Mouse (Mus musculus): ENCODE data around the gene Ptprs.

The Ptprs gene

DNA sequence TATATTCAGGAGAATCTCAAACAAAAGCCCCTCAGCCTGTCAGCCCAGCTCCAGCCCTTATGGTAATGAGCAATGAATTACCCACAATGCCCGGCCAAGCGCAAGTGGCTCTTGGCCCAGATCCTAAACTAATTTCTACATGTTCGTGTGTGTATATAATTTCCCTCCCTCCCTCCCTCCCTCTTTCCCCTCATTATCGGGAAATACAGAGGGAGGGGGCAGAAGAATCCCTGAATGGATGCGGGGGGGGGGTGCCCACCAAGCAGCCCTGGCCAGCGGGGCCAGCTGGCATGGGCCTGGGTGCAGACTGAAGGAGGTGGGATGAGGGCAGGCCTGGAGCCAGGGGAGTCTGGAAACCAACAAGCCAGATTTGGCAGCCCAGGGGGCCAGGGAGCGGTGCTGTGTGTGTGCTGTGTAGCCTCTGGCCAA is 8.8 kb downstream of the Ptprs start:
- DNase-seq (ENCODE audit: low read depth) = no peak

- no peak for DNase-seq (ENCODE audit: low read depth)
These were observed 9.5 kb downstream of the Ptprs start for GRCm38 (mm10) chr17:56466747-56467146.

DNA sequence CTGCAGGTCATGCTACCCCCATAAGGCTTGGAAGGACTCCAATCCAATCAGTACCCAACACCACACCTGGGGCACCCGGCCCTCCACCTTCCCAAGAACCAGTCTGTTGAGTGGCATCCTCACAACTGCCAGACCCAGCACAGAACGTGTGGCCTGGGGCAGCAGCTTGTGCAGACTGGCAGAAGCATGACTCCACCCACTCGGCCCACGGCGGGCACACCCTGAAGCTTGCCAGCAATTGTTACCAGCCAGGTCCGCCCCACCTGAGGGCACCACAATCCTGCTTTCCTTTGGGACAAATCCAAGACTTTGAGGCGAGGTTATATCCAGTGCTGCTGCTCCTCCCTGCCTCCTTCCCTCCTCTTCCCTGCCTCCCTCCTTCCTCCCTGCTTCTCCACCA is 11.5 kb downstream of the Ptprs start:
- DNase-seq (ENCODE audit: low read depth) = no peak

- DNase-seq (ENCODE audit: low read depth) = no peak
These were observed 11.9 kb downstream of the Ptprs start for GRCm38 (mm10) chr17:56464345-56464744.

DNA sequence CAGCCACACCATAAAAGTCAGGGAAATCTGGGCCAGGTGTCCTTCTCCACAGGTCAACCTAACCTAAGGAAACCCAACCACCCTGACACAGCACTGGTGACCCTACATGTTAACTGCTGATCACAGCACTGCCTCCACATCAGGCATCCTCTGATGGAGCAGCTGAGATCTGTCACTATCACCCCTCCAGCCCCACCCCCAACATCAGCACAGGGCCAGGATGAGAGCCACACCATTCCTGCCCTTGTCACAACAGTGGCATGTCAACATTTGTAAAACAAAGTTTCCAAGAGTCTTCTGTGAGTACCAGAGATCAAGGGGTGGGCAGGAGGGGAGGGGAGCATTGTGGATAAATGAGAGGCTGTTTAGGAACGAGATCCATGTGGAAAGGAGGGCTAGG is 12.8 kb downstream of the Ptprs start:
- DNase-seq (ENCODE audit: low read depth) = no peak

GRCm38 (mm10) chr17:56462835-56463455 is 13.3 kb downstream of the Ptprs start:
- no peak for DNase-seq (ENCODE audit: low read depth)

GRCm38 (mm10) chr17:56461771-56462743 is 14.2 kb downstream of the Ptprs start:
- DNase-seq (ENCODE audit: low read depth) = peak; percentile 93

GRCm38 (mm10) chr17:56460876-56461275 is 15.4 kb downstream of the Ptprs start:
- no peak for DNase-seq (ENCODE audit: low read depth)

- DNase-seq (ENCODE audit: low read depth) = no peak
These were observed 18.8 kb downstream of the Ptprs start for GRCm38 (mm10) chr17:56457442-56457841.

DNA sequence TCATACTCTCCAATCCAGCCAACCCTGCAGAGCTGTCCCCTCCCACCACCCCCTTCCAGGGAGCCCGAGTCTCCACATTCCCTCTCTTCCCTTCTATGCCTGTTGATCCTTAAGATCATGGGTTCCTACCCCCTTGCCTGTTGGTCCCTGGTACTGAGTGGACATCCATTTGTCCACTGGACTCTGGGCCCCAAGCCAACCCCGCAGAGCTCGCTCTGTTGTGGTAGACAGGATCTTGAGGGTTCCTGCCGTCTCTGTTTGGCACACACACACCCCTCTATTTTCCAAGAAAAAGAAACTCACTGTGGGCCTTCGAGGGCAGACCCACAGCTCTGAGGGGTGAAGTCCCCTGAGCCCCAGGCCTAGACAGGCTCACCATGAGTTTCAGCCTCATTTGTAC is 19.9 kb downstream of the Ptprs start:
- no peak for DNase-seq (ENCODE audit: low read depth)

DNA sequence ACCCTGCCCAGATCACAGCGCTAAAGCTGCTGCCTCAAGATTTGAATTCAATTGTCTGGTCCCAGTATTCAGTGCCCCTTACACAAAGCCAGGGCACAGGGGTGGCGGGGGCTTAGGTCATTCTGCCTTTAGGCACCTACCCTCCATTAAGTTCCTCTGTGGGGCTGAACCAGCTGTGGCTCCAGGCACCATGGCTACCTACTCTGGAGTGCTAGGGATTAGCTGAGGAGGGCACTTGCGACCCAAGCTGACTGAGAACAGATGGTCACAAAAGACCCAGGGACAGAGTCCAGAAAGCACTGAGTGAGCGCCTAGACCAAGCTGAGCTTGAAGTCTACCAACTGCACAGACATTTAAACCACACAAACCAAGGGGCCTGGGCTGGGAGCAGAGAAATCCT is 22.6 kb downstream of the Ptprs start:
- no peak for DNase-seq (ENCODE audit: low read depth)

DNA sequence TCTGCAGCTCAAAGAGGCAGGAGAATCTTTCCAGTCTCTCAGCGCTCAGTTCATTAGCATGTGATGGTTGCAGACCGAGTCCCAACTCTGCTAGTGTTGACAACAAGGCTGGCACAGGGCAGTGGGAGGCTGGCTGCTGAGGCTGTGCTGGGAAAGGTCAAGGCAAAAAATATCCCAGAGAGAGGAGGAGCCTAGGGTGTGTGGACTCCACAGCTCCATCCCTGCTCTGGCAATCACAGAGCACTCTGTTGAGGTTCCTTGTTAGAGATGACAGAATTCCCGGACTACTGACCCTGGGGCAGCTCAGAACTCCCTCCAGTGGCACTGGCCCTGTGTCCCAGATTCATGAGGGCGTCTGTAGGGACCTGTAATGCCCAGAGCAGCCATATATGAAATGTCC is 23.0 kb downstream of the Ptprs start:
- DNase-seq (ENCODE audit: low read depth) = no peak

DNA sequence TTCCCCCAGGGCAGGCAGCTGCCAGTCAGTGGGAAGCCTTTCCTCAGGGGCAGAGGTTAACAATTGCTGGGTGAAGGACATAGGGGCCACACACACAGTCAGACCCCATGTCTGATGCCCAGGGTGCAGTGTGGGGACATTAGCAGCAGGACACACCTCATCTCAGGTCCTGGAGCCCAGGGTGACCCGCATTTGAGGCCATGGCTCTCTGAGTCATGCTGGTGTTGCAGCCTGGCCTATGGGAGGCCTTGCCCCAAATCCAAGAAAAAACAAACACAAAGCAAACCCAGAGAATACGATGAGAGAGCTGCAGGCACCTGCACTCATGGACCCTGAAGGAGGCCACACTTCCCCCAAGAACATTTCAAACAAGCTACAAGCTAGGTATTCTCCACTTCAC is 28.6 kb downstream of the Ptprs start:
- no peak for DNase-seq (ENCODE audit: low read depth)

GRCm38 (mm10) chr17:56445397-56445796 is 30.9 kb downstream of the Ptprs start:
- no peak for DNase-seq (ENCODE audit: low read depth)

DNA sequence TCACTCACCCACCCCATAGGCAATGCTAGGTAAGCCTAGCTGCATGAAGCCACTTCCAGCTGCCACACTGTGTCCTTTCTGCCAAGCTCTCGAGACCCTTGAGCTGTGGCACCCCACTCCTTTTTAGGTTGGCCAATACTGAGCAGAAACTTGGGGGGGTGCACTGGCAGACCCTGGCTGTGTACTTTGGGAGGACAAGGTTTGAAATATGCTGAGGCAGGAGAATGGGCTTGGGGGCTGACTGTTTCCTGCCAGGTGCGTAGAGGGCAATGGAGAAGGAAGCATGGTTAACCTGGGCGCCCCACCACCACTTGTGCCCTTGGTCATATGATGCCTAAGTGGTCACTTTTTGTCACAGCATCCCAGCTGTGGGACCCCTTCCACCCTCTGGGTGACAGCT is 31.5 kb downstream of the Ptprs start:
- DNase-seq (ENCODE audit: low read depth) = no peak

DNA sequence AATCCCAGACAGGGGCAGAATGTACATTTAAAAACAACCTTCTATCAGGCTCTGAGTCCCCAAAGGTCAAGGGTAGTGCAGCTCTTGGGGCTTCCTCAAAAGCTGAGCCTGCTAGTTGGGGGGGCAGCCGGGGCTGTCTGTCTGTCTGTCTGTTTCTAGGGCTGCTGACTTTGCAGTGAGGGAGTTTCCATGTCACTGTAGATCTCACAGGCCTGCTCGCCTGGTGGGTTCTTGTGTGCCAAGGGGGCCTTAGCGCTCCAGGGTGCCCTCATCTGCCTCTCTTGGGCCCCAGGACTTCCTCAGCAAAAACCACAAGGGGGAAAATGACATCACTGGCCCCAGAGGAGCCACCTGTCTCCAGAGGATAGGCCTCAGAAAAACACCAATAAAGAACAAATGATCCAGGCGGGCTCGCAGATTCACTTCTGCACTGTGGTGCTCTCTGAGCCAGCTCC is 32.9 kb downstream of the Ptprs start:
- DNase-seq (ENCODE audit: low read depth) = no peak

GRCm38 (mm10) chr17:56442316-56442715 is 34.0 kb downstream of the Ptprs start:
- no peak for DNase-seq (ENCODE audit: low read depth)

DNA sequence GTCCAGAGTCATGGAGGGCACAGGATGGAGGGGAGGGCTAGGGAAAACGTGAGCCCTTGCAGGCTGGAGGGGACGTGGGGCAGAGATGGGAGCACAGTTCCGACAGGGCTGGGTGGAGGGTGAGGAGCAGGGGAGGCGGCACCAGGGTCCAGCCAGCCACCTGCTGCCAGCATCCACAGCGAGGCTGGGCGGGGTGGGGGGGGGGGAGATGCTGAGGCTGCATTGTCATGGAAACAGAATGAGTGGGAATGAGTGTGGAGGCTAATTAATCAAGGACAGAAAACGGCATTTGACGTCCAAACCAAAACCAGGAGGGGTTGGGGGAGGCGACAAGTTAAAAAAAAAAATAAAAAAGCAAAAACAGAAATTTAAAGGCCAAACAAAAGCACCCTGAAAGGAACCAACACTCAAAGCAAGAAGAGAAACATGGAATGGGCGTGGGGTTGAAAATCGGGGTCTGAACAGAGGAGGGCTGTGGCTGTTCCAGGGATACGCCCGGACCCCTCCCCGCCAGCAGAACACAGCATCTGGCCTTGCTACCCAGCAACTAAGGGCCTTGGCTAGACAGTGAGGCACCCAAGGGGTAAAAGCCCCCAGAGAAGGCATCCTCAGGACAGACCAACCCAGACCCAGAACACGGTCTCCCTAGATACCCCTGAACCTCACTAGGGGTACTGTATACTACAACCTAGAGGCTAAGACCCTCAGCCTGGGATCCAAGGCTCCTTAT is 36.4 kb downstream of the Ptprs start:
- DNase-seq (ENCODE audit: low read depth) = no peak

DNA sequence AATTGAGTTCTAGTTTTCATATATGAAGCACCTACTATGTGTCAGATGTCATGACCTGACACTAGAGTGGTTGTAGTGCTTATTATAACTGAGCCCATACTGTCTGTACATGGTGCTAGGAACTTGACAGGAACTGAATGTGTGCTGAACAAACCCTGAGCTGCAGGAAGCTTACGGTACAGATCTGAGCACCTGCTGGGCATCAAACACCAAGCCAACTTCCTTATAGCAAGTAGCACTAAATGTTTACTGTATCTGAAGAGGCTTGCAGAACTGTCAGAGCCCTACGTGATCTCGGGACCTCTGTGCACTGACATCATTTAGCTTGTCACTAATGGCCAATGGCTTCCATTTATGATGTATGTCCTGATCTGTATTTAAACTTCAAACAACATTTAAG is 44.7 kb downstream of the Ptprs start:
- no peak for DNase-seq (ENCODE audit: low read depth)

DNA sequence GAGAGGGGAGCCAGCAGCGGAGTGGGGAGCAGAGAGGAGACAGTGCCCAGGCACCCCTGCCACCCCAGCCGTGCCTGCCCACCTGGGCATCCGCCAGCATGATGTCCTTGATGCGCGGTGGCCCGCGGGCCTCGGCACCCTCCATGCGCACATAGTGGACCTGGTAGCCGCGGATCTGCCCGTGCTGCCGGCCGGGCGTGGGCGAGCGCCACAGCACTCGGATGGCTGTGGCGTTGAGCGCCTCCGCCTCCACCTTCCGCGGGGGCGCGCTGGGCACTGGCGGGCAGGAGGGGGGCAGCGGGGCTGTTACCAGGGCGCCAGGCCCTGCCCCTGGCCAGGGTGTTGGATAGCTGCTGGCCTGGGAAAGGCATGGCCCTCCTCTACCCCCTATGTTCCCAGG is 48.4 kb downstream of the Ptprs start:
- no peak for DNase-seq (ENCODE audit: low read depth)

DNA sequence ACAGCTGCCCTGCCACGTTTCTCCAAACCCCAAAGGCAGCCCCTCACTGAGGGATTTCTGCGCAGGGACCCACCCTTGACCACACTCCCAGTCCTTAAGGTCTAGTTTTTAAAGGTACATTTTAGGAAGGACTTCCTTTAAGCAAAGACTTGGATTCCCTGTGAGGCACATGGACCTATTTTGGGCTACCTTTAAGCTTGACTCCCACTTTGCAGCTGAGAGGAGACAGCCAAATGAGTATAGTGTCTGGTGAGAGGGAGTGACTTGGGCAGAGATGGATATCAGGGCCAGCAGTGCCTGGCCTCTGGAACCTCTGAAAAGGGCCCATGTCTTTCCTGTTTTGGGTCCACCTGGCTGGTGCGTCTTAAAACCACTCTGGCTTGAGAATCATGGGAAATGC is 50.3 kb downstream of the Ptprs start:
- no peak for DNase-seq (ENCODE audit: low read depth)

- peak; percentile 46 for DNase-seq (ENCODE audit: low read depth)
These were observed 50.7 kb downstream of the Ptprs start for GRCm38 (mm10) chr17:56425584-56425914.

Data from c-Kit-positive CD71-positive TER-119-negative erythroid progenitor cells, embryonic 14.5 days (primary cell).